Mouse (Mus musculus) ES-E14 (cell line): ENCODE measurements around the gene Gm45194.

Experiments
- CHD2 ChIP-seq: IDR thresholded peaks from 2 replicates; pipeline ENCODE4 v1.6.1; 2014; ENCODE audit warnings: mild to moderate bottlenecking, low read depth, low read length, inconsistent platforms
- ZC3H11A ChIP-seq: IDR thresholded peaks from 2 replicates; pipeline ENCODE4 v1.6.1; 2012; ENCODE audit warnings: low read depth, mild to moderate bottlenecking, inconsistent platforms, low read length, borderline replicate concordance
- ZNF384 ChIP-seq: IDR thresholded peaks from 2 replicates; pipeline ENCODE4 v1.6.1; 2012; ENCODE audit warnings: low read depth, low read length, inconsistent platforms

DNA sequence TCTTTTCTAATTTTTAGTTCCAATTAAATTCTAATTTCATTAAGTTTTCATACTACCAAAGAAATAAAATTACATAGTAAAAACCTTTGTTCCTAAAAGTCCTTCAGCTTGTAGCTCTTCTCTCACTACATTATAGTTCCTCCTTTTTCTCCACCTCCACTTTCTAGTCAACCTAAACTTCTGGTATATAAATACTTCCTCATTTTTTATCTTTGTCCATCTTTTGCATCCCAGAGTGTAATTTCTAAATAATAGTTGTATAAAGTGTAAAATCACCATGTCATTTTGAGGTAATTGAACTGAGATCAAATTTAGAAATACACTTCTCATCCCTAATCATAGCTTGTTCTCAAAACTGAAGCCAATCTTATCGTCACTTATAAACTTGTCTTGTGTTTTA is 351.7 kb downstream of the Gm45194 start:
- TF ChIP-seq ZNF384 (no peak), CHD2 (no peak), ZC3H11A (no peak)
